In the genomic region with DNA sequence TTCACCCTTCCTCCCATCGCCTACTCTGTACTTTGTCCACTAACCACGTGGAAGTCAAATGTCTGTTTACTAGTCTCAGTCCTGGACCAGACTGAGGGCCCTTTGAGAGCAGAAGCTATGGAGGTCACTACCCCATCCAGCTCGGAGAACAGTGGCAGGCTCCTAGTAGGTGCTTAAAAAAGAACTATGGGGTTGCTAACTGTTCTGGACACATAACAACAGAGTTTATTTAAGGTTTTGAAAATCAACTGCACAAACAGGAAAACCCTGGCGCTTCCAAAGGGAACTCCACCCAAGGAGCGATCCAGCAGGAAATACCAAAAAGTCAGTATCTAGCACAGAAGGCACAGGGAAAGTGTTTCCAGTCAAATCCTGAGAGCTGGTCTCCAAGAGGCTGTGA, we compare ENCODE assay signal across 10 mouse cellular contexts.
DNase-seq lines count a peak whose midpoint lies in the region; ATAC-seq and TF ChIP-seq lines count a peak whose summit lies in the region.
"Had no signal": no experiment of that assay in that cellular context is flagged by ENCODE, and none has a peak within 500 bp of the region (broad histone marks: within the 10 kb centered on the region; RNA-seq: fewer than 3 reads in every experiment).

No protein-coding gene starts in this region.

- H3K9me3 ChIP-seq in E14TG2a.4 (ENCODE audit: low read length), result no peaks in the 10 kb centered on the region
- no peaks in the 10 kb centered on the region for H3K9me3 ChIP-seq in midbrain, embryonic 16.5 days (replicated peaks; ENCODE audit: control insufficient read depth, low read length, poor library complexity, severe bottlenecking)
- H3K9me3 ChIP-seq: forebrain, embryonic 12.5 days; stomach, embryonic 15.5 days had no signal

- DNase-seq in gastrocnemius, adult 18-20 months (ENCODE audit: low spot score), result peak; percentile 72
- DNase-seq in gastrocnemius, postnatal 10 days, result no peak
- DNase-seq in gastrocnemius, postnatal 25 days, result peak; percentile 53
- DNase-seq in kidney, adult 9 months, result peak; percentile 88
- no peak for DNase-seq in thymus, adult 18-20 months
- no peak for DNase-seq in layer of hippocampus, adult 9-10 months (ENCODE audit: low spot score)

- no peak overlapping the region for H3K9ac ChIP-seq in midbrain, embryonic 16.5 days (ENCODE audit: low read depth, low read length)
- H3K9ac ChIP-seq: forebrain, embryonic 12.5 days; stomach, embryonic 15.5 days had no signal

- ATAC-seq in midbrain, embryonic 16.5 days, result no peak

- no peak overlapping the region for H3K27ac ChIP-seq in midbrain, embryonic 16.5 days (ENCODE audit: low read length)
- H3K27ac ChIP-seq: forebrain, embryonic 12.5 days; stomach, embryonic 15.5 days had no signal

- WGBS in midbrain, embryonic 16.5 days, result 82% methylated on average over 5 of the region's 5 CpGs

- no peaks in the 10 kb centered on the region for H3K27me3 ChIP-seq in E14TG2a.4 (ENCODE audit: insufficient read depth, low read length)
- H3K27me3 ChIP-seq in midbrain, embryonic 16.5 days (ENCODE audit: control insufficient read depth, insufficient read depth, low read depth, low read length), result no peaks in the 10 kb centered on the region
- H3K27me3 ChIP-seq: forebrain, embryonic 12.5 days; stomach, embryonic 15.5 days had no signal

- peaks cover 77% of the 10 kb centered on the region for H3K4me1 ChIP-seq in E14TG2a.4 (replicated peaks; ENCODE audit: low read depth, low read length)
- no peaks in the 10 kb centered on the region for H3K4me1 ChIP-seq in midbrain, embryonic 16.5 days (ENCODE audit: control insufficient read depth, insufficient read depth, low read length)
- H3K4me1 ChIP-seq: forebrain, embryonic 12.5 days had no signal

- no peak overlapping the region for H3K4me2 ChIP-seq in midbrain, embryonic 16.5 days (ENCODE audit: low read length)
- H3K4me2 ChIP-seq: forebrain, embryonic 12.5 days; stomach, embryonic 15.5 days had no signal

- TF ChIP-seq CTCF in E14TG2a.4 (conservative IDR thresholded peaks at IDR 0.05; ENCODE audit: low read length), result peak; percentile 10; the same call in 1 of the 2 replicates

- H3K4me3 ChIP-seq in E14TG2a.4 (replicated peaks; ENCODE audit: low read length), result peak overlapping the region; percentile 46
- no peak overlapping the region for H3K4me3 ChIP-seq in midbrain, embryonic 16.5 days (ENCODE audit: low read depth, low read length)
- H3K4me3 ChIP-seq: forebrain, embryonic 12.5 days; stomach, embryonic 15.5 days had no signal

- peaks cover 66% of the 10 kb centered on the region for H3K36me3 ChIP-seq in E14TG2a.4 (ENCODE audit: insufficient read depth, low read length)
- no peaks in the 10 kb centered on the region for H3K36me3 ChIP-seq in midbrain, embryonic 16.5 days (ENCODE audit: control insufficient read depth, insufficient read depth, low read length)
- H3K36me3 ChIP-seq: forebrain, embryonic 12.5 days; stomach, embryonic 15.5 days had no signal

Comparison
In these comparisons a context has a peak if more than half of its experiments do, and no peak if none do; other contexts are left out.
1. DNase-seq: peak in gastrocnemius, adult 18-20 months (single experiment), gastrocnemius, postnatal 25 days (single experiment) and kidney, adult 9 months (single experiment); none in gastrocnemius, postnatal 10 days (single experiment), thymus, adult 18-20 months (0 of 2) and layer of hippocampus, adult 9-10 months (single experiment).